Mouse (Mus musculus): Measurements from ENCODE around the gene Capsl.

Gene Capsl

GRCm38 (mm10) chr15:9435534-9436180 lies at the start of gene Capsl:
Gene Capsl, plus strand, starts transcription at chr15:9436028.
- 48% methylated on average over 12 of the region's 12 CpGs for WGBS

- 96% methylated on average over 3 of the region's 3 CpGs for WGBS
Observed at GRCm38 (mm10) chr15:9409475-9409874, 26.4 kb upstream of the Capsl start.

- 81% methylated on average over 3 of the region's 3 CpGs for whole genome bisulfite sequencing
Observed at GRCm38 (mm10) chr15:9429843-9430242, 6.0 kb upstream of the Capsl start.

GRCm38 (mm10) chr15:9451999-9452398 lies 16.2 kb downstream of the Capsl start:
- 87% methylated on average over 1 of the region's 1 CpGs for WGBS

- WGBS, result 75% methylated on average over 1 of the region's 1 CpGs
Observed at GRCm38 (mm10) chr15:9452842-9453241, 17.0 kb downstream of the Capsl start.

GRCm38 (mm10) chr15:9454198-9454597 lies 18.4 kb downstream of the Capsl start:
- WGBS, result 60% methylated on average over 4 of the region's 4 CpGs

GRCm38 (mm10) chr15:9455241-9455640 lies 19.4 kb downstream of the Capsl start:
- WGBS, result 66% methylated on average over 4 of the region's 4 CpGs

- 74% methylated on average over 7 of the region's 7 CpGs for WGBS
Observed at GRCm38 (mm10) chr15:9463521-9464027, 27.7 kb downstream of the Capsl start.

- 62% methylated on average over 1 of the region's 1 CpGs for WGBS
Observed at GRCm38 (mm10) chr15:9464039-9464438, 28.2 kb downstream of the Capsl start.

GRCm38 (mm10) chr15:9471053-9471685 lies 35.3 kb downstream of the Capsl start:
- 84% methylated on average over 4 of the region's 4 CpGs for WGBS

- WGBS, result 70% methylated on average over 3 of the region's 3 CpGs
Observed at GRCm38 (mm10) chr15:9472167-9472566, 36.3 kb downstream of the Capsl start.

GRCm38 (mm10) chr15:9472618-9473017 lies 36.8 kb downstream of the Capsl start:
- WGBS, result 68% methylated on average over 3 of the region's 3 CpGs

GRCm38 (mm10) chr15:9473188-9473587 lies 37.4 kb downstream of the Capsl start:
- 88% methylated on average over 1 of the region's 1 CpGs for WGBS

GRCm38 (mm10) chr15:9489417-9490118 lies 53.7 kb downstream of the Capsl start:
- WGBS, result 89% methylated on average over 2 of the region's 2 CpGs

- WGBS, result 72% methylated on average over 3 of the region's 3 CpGs
Observed at GRCm38 (mm10) chr15:9492077-9492476, 56.2 kb downstream of the Capsl start.

All from cerebral cortex, adult 2 months (tissue).